Mouse (Mus musculus): Measurements from ENCODE around the gene Cd44.

DNA sequence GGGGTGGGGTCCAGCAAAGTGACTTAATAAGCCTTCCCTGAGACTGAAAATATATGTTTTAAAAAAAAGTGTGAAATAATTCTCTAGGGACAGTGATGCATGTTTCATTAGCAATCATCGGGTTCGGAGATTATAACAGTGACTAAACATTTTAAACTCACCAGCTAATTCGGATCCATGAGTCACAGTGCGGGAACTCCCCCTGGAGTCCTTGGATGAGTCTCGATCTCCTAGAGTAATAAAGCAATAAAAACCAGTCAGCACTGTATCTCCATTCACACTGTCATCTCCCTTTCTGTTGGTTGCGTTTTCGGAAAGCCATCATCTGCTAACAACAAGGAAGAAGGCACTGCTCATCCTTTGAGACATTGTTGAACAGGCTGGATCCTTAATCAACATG is 73.1 kb downstream of the Cd44 start:
- no peak for TF ChIP-seq CTCF (IDR thresholded peaks at IDR 0.05; ENCODE audit: low read depth)
- no peak for TF ChIP-seq EP300 (IDR thresholded peaks at IDR 0.05; ENCODE audit: low read depth)

All from heart, postnatal 0 days (tissue).